Mouse (Mus musculus) liver, embryonic 13.5 days (tissue): ENCODE measurements at regions not wholly inside any gene's neighbourhood (a gene's known extent, or its start where the extent isn't known, plus 50 kb on each side); places are given as distances from the start of the nearest gene placed in this dataset.

Experiments
- ATAC-seq: fragments of 200-750 bp; cut with Nextera tagmentation; 2 replicates; pipeline ENCODE4 v1.8.0; 2017; ENCODE audit warnings: low read depth, mild to moderate bottlenecking, moderate number of reproducible peaks, moderate library complexity
- DNase-seq: peaks from one replicate; pipeline ENCODE4 v3.0.0; 2022
- H3K27ac ChIP-seq: fragments of 300-500 bp; sonication (generic); 2 replicates; pipeline ENCODE4 v1.5.1; 2015; ENCODE audit warnings: moderate library complexity, mild to moderate bottlenecking, inconsistent platforms
- H3K27me3 ChIP-seq: fragments of 300-500 bp; sonication (generic); 2 replicates; pipeline ENCODE4 v1.6.1; 2015; ENCODE audit warnings: mild to moderate bottlenecking, inconsistent platforms
- H3K36me3 ChIP-seq: fragments of 300-500 bp; sonication (generic); 2 replicates; pipeline ENCODE4 v1.6.1; 2015; ENCODE audit warnings: mild to moderate bottlenecking, inconsistent platforms
- H3K4me1 ChIP-seq: fragments of 300-500 bp; sonication (generic); replicated peaks from 2 replicates; pipeline ENCODE4 v1.6.1; 2015; ENCODE audit warnings: inconsistent platforms
- H3K4me2 ChIP-seq: fragments of 300-500 bp; sonication (generic); 2 replicates; pipeline ENCODE4 v1.6.1; 2015; ENCODE audit warnings: inconsistent platforms, mild to moderate bottlenecking, moderate library complexity
- H3K4me3 ChIP-seq: fragments of 300-500 bp; sonication (generic); replicated peaks from 2 replicates; pipeline ENCODE4 v1.5.1; 2015; ENCODE audit warnings: mild to moderate bottlenecking, inconsistent platforms
- H3K9ac ChIP-seq: fragments of 300-500 bp; sonication (generic); 2 replicates; pipeline ENCODE4 v1.6.1; 2015; ENCODE audit warnings: mild to moderate bottlenecking, inconsistent platforms
- H3K9me3 ChIP-seq: fragments of 300-500 bp; sonication (generic); replicated peaks from 2 replicates; pipeline ENCODE4 v1.6.1; 2016; ENCODE audit warnings: inconsistent platforms
- WGBS: fragments of 180-500 bp; shearing (Covaris S2); methylation state at CpG from one replicate; pipeline ENCODE4 v1.1.7; 2015; ENCODE audit not compliant: insufficient replicate concordance; 5-methylcytosine and 5-hydroxymethylcytosine counted together

DNA sequence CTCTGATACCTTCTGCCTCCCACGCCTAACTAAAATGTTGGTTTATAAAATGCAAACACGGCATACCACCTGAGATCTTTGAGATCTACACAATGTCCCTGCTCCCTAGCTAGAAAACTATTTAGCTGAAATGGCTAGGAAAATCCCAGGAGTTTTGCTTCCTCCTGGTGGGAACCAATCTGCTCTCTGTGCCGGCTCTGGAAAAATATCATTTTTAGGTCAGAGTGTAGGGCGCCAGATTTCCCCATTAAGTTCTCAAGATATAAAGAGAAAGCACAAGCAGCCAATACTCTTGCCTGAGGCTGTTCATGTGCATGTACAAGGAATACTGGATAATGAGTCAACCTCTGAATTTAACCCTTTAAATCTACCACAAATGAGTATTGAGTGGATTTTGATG lies 301.0 kb downstream of the 9330182O14Rik start:
- 73% methylated on average over 4 of the region's 4 CpGs for WGBS
- Histone ChIP-seq H3K9ac (no peak overlapping the region), H3K4me3 (no peak overlapping the region), H3K4me2 (no peak overlapping the region), H3K27me3 (no peaks in the 10 kb centered on the region), H3K27ac (no peak overlapping the region), H3K4me1 (no peaks in the 10 kb centered on the region), H3K9me3 (no peaks in the 10 kb centered on the region), H3K36me3 (no peaks in the 10 kb centered on the region)
- no peak for DNase-seq
- ATAC-seq, result no peak

DNA sequence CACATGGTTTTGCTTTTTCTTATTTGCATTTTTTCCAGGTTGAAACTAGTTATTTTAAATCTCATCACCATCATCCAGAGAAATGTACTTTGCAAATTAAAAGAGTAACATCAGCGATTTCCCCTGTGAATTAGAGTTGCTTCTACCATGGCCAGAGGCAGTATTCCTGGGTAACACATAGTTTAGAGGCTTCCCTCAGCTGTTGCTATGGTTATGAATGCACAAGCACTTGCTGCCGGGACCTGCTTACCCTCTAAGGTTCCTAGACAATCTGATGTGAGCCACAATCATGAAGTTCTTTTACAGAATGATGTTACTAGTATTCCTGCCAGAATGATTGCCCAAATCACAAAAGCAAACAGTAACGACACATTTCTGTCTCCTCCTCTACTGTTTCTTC lies 302.5 kb downstream of the 9330182O14Rik start:
- no peaks in the 10 kb centered on the region for H3K9me3 ChIP-seq
- H3K27me3 ChIP-seq, result no peaks in the 10 kb centered on the region
- no peak for DNase-seq
- H3K9ac ChIP-seq, result no peak overlapping the region
- no peaks in the 10 kb centered on the region for H3K4me1 ChIP-seq
- 44% methylated on average over 3 of the region's 3 CpGs for WGBS
- no peaks in the 10 kb centered on the region for H3K36me3 ChIP-seq
- ATAC-seq, result no peak
- H3K27ac ChIP-seq, result no peak overlapping the region
- H3K4me2 ChIP-seq, result no peak overlapping the region
- H3K4me3 ChIP-seq, result no peak overlapping the region

DNA sequence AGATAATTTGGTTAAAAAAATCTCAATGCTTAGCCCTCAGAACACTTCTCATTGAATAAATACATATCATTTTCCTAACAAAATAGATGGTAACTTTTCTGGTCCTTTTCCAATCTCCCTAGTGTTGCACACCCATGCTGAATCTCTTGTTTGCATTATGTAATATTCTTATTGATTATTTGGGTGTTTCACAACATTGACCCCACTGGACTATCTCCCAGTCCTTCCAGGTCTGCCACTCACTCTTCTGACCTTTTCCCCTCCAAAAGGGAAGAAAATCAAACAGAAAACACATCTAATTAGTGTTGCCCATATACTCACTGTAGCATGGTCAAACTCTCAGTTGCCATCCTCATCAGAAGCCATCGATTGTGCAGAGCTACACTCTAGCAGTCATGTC lies 305.7 kb downstream of the 9330182O14Rik start:
- Histone ChIP-seq H3K27ac (no peak overlapping the region), H3K4me1 (no peaks in the 10 kb centered on the region), H3K36me3 (no peaks in the 10 kb centered on the region), H3K9me3 (no peaks in the 10 kb centered on the region), H3K4me3 (no peak overlapping the region), H3K27me3 (no peaks in the 10 kb centered on the region), H3K9ac (no peak overlapping the region), H3K4me2 (no peak overlapping the region)
- ATAC-seq (peak; percentile 26; the same call in 1 of the 2 replicates), DNase-seq (no peak)
- 65% methylated on average over 1 of the region's 1 CpGs for WGBS

DNA sequence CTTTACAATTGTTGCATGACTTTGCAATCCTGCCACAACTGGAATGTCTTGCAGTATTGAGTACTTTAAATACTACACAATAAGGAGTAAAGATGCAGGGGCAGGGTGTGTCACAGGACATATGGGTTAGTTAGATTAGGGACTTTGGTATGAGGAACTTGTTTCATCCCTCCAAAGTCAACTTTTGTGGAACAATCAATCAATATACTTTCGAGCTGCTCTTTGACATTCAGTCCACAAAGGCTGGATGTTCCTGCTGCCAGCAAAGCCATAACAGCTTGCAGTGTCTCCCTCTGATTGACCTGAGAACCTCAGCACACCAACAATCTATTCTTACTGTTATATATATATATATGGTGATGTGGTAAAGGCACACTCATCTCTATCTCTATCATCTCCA lies 314.5 kb downstream of the 9330182O14Rik start:
- 18% methylated on average over 1 of the region's 1 CpGs for WGBS
- DNase-seq (no peak), ATAC-seq (no peak)
- no peak overlapping the region for H3K27ac ChIP-seq
- H3K4me2 ChIP-seq, result no peak overlapping the region
- H3K36me3 ChIP-seq, result no peaks in the 10 kb centered on the region
- no peak overlapping the region for H3K4me3 ChIP-seq
- H3K9me3 ChIP-seq, result no peaks in the 10 kb centered on the region
- no peak overlapping the region for H3K9ac ChIP-seq
- H3K27me3 ChIP-seq, result no peaks in the 10 kb centered on the region
- H3K4me1 ChIP-seq, result no peaks in the 10 kb centered on the region

DNA sequence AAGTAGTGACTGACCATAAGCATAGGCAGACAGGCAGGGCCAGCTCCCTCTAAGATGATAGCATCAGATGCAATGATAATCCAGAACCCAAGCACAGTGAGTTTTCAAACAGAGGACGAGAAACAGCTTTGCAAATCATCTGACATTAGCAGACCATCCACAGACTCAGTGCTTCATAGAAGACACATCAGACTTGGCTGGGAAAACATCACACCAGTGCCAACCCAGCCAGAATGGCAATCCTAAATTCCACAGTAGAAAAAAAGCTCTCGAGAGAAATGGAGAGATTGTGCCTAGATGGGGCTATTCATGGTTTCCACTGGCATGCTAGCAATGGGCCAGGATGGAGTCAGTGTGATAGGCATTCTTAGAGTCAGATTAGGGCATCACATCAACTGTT lies 319.1 kb downstream of the 9330182O14Rik start:
- Histone ChIP-seq H3K36me3 (no peaks in the 10 kb centered on the region), H3K9ac (no peak overlapping the region), H3K4me2 (no peak overlapping the region), H3K27me3 (no peaks in the 10 kb centered on the region), H3K9me3 (no peaks in the 10 kb centered on the region), H3K4me1 (no peaks in the 10 kb centered on the region), H3K4me3 (no peak overlapping the region), H3K27ac (no peak overlapping the region)
- no peak for DNase-seq
- no peak for ATAC-seq
- WGBS, result 47% methylated on average over 2 of the region's 2 CpGs

DNA sequence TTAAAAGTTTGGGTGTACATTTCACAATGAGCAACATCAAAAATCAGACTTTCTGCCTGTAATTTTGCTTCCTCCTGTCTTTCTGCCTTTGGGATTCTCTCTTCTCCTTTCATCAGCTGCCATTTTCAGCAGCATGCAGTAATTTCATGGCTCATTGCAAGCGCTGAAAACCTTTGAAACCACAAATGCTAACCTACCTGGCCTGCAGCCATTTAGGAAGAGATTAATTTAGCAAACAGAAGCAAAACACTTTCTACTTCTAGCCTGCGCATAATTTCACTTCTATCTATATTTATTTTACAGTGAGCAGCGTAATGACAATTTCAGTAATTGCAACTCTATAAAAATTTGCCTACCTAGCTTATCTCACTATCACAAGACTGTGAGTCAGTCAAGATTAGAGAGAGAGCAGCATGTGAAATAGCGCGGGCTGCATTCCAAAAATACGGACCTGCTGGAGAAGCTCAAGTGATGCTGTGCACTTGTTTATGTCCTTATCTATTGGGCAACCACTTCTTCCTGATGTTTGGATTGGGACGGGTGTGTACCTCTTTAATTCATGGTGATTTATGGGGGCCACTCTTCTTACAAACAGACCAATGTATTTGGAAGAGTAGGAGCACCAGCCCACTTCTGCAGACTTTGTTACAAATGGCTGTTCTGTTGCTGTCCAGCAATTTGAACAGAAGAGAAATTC lies 341.6 kb downstream of the 9330182O14Rik start:
- Histone ChIP-seq H3K9ac (no peak overlapping the region), H3K4me1 (no peaks in the 10 kb centered on the region), H3K27me3 (no peaks in the 10 kb centered on the region), H3K4me3 (no peak overlapping the region), H3K36me3 (no peaks in the 10 kb centered on the region), H3K27ac (no peak overlapping the region), H3K9me3 (no peaks in the 10 kb centered on the region), H3K4me2 (no peak overlapping the region)
- DNase-seq (no peak), ATAC-seq (no peak)
- WGBS, result 58% methylated on average over 7 of the region's 7 CpGs

DNA sequence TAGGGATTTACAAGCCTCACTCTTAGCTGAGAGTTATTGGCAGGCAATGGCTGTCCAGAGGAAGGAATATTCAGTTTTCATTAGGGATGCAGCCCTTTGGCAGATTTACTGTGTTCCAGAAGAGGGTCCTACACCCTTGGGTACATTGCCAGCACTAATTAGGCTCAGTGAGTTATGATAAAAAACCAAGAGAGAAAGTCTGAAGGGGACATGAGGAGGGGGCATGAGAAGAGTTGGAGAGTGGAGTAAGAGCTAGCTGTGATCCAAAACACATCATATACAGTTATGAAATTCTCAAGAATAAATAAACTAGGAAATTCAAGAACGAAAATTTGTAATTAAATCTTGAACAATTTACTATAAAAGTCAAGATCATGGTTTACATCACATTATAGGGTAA lies 346.2 kb downstream of the 9330182O14Rik start:
- H3K9me3 ChIP-seq, result no peaks in the 10 kb centered on the region
- 36% methylated on average over 1 of the region's 1 CpGs for WGBS
- H3K4me1 ChIP-seq, result no peaks in the 10 kb centered on the region

DNA sequence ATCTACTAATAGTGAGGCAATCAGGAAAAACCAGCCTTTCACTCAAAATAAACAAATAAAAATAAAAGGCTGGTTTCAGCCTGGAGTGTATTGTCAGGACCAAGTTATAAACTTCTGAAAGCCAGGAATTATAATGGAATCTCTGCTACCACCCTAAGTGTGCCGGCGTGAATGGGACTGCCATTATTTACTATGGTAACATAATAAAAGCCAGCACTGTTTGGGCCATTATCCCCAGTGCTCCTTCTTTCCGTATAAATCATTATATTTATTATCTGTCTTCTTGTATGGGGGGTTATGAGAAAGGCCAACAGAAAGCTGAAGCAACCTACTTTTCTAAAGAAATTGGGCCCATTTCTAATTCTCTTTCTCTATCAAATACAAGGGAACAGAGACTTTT lies 347.1 kb downstream of the 9330182O14Rik start:
- 76% methylated on average over 3 of the region's 3 CpGs for WGBS

More for the DNA sequence above, 346.2 kb downstream of the 9330182O14Rik start:
- Histone ChIP-seq H3K9ac (no peak overlapping the region), H3K27me3 (no peaks in the 10 kb centered on the region), H3K27ac (no peak overlapping the region), H3K4me2 (no peak overlapping the region), H3K4me3 (no peak overlapping the region), H3K36me3 (no peaks in the 10 kb centered on the region)
- DNase-seq (no peak), ATAC-seq (no peak)

DNA sequence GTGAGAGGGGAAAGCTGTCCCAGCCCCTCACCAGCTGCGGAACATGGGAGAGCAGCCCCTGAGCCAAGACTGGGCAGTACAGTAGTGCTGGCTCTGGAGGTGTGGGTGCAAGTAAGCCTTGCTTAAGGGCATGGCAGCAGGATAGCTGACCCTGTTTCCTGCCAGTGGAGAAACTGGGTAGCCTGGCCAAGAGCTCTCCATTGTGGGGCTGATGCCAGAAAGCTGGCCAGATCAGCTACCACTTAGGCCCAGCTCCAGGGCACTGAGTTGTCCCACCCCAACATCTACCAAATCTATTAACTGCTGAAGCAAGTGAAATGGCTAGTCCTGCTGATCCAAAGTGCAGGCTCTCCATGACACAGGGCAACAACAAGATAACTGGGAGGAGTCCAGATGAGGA lies 351.8 kb downstream of the 9330182O14Rik start:
- Histone ChIP-seq H3K27me3 (no peaks in the 10 kb centered on the region), H3K9ac (no peak overlapping the region), H3K9me3 (no peaks in the 10 kb centered on the region), H3K27ac (no peak overlapping the region), H3K36me3 (no peaks in the 10 kb centered on the region), H3K4me1 (no peaks in the 10 kb centered on the region), H3K4me2 (no peak overlapping the region), H3K4me3 (no peak overlapping the region)
- WGBS, result 63% methylated on average over 1 of the region's 1 CpGs
- ATAC-seq (no peak), DNase-seq (no peak)

More for the DNA sequence above, 347.1 kb downstream of the 9330182O14Rik start:
- ATAC-seq, result no peak
- no peak overlapping the region for H3K9ac ChIP-seq
- no peaks in the 10 kb centered on the region for H3K4me1 ChIP-seq
- no peak for DNase-seq
- no peak overlapping the region for H3K4me3 ChIP-seq
- no peaks in the 10 kb centered on the region for H3K36me3 ChIP-seq
- H3K27me3 ChIP-seq, result no peaks in the 10 kb centered on the region
- no peak overlapping the region for H3K27ac ChIP-seq
- no peak overlapping the region for H3K4me2 ChIP-seq
- H3K9me3 ChIP-seq, result no peaks in the 10 kb centered on the region

DNA sequence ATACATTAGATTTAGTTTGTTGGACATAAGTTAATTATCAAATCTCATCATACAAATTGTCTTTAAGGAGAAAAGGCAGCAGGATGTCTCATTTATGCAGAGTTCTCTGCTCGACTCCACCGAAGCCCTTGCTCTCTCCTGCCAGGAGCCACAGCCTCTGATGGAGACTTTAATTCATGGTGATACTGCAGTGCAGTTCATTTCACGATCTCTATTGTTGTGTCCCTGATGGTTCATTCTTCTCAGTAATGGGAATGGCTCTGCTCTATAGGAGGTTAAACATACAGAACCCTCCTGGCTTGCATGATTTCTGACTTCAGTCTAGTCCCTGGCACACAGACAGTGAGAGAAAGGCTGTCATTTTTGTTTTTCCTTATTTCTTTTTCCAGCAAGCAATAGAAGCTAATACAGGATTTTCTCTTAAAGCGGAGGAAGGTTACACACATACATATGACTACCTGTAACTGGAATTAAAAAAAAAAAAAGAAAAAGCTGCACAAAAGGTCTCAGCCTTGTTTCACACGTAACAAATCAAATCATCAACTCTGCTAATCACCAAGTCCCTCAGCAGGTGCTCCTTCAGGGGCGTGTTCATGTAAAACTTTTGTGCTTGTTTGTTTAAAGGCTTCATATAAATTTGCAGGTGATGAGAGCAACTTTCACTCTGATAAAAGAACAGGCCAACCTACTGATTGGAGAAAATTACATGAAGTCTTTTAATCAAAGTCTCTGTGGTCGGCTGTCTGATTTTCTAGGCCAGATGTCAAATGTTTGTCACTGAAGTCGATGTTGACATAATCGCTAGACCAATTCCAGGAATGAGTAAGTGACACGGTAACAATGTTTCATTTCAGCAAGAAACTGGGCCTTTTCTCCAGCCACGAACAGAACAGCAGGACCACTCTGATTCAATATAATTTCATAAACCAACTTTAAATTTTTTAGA lies 367.3 kb downstream of the 9330182O14Rik start:
- WGBS, result 62% methylated on average over 11 of the region's 11 CpGs
- no peaks in the 10 kb centered on the region for H3K9me3 ChIP-seq
- H3K9ac ChIP-seq, result no peak overlapping the region
- H3K4me3 ChIP-seq, result no peak overlapping the region
- ATAC-seq (no peak), DNase-seq (no peak)
- H3K4me2 ChIP-seq, result no peak overlapping the region
- no peaks in the 10 kb centered on the region for H3K27me3 ChIP-seq
- no peaks in the 10 kb centered on the region for H3K4me1 ChIP-seq
- H3K27ac ChIP-seq, result no peak overlapping the region
- H3K36me3 ChIP-seq, result no peaks in the 10 kb centered on the region

DNA sequence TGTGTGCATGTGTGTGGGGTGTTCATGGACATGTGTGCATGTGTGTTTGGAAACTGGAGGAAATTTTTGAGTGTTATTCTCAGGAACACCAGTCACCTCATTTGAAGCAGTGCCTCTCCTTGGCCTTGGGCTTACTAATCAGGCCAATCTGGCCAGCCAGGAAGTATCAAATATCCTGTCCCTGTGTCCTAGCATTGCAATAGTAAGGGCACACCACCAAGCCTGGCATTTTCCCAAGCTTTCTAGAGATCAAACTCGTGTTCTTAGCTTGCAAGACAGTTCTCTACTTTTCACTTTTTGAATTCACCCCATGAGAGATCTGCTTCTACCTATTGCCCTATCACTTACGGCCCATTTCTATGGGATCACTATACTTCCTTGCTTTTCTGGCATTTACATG lies 376.7 kb downstream of the 9330182O14Rik start:
- no peaks in the 10 kb centered on the region for H3K36me3 ChIP-seq
- no peaks in the 10 kb centered on the region for H3K27me3 ChIP-seq
- H3K4me2 ChIP-seq, result no peak overlapping the region
- no peak overlapping the region for H3K27ac ChIP-seq
- H3K9ac ChIP-seq, result no peak overlapping the region
- WGBS, result 48% methylated on average over 2 of the region's 2 CpGs
- ATAC-seq (no peak), DNase-seq (no peak)
- no peaks in the 10 kb centered on the region for H3K9me3 ChIP-seq
- no peaks in the 10 kb centered on the region for H3K4me1 ChIP-seq
- no peak overlapping the region for H3K4me3 ChIP-seq
